Mouse (Mus musculus): ENCODE results near the gene Lsm7.

GRCm38 (mm10) chr10:80870993-80871392 lies 16.0 kb upstream of the Lsm7 start:
- TF ChIP-seq CTCF (IDR thresholded peaks at IDR 0.05) = no peak
- no peak for TF ChIP-seq EP300 (IDR thresholded peaks at IDR 0.05; ENCODE audit: insufficient read depth, low read depth, low read length)

All from heart, adult 2 months (tissue).